Mouse (Mus musculus) retina, postnatal 7 days (tissue): ENCODE measurements around the gene Pigu.
A peak's percentile ranks its signal among the peaks of the same experiment; 100 is the strongest.

Experiments used
- DNase-seq: peaks from one replicate; pipeline ENCODE4 v3.0.0-alpha.2; 2012; ENCODE audit warnings: low read depth, low spot score

Gene Pigu

DNA sequence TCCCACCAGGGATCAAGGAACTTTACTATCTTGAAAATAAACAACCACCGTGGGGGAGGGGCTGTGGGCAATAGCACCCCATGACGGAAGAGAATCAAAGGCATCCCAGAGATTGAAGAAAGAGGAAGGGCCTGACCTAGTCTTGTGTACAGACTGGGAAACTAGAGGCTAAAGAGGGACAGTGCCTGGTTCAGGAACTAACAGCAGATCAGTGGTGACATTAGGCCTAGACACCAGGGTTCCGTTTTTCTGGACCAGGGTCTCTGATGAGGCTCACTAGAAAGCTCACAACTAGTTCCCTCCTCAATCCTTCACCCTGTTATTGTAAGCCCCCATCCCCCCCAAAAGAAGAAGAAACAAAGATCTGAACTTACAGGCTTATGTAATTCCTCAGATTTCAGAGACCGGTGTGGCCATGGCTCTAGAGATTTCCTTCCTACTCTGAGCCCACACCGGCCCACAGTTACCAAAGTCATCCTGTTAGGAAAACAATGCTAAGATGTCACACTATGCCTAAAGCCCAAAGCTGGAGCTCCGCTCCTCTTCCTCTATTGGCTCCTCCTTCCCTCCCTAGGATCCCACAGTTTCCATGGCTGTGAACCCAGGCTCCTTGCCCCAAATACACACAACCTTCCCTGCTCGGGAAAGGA is 10.5 kb upstream of the Pigu start:
- DNase-seq = no peak

DNA sequence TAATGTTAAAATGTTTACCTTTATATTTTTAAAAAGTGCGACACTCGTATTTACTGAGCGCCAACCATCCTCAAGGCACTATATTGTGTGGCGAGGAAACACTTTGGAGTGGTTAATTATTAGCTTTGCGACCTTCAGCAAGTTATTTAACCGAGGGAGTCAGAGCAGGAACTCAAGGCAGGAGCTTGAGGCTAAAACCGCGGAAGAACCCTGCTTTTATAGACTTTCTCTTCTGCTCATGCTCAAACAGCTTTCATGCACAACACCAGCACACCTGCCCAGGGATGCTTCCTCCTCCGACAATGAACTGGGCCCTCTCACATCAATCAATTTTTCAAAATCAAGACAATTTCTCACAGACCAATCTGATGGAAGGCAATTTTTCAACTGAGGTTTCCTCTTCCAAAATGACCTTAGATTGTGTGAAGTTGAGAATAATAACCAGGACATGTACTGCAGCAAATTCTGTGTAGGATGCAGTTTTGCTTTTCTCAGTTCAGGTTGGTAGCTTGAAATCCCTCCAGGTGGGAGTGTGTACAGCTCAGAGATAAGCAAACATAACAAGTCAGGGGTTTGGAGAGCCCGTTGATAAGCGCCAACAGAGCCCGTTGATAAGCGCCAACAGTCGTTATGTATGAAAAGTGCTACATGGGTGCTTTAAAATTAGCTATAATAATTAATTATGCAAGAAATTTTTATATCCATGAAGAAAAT is 613 bp upstream of the Pigu start:
- no peak for DNase-seq

DNA sequence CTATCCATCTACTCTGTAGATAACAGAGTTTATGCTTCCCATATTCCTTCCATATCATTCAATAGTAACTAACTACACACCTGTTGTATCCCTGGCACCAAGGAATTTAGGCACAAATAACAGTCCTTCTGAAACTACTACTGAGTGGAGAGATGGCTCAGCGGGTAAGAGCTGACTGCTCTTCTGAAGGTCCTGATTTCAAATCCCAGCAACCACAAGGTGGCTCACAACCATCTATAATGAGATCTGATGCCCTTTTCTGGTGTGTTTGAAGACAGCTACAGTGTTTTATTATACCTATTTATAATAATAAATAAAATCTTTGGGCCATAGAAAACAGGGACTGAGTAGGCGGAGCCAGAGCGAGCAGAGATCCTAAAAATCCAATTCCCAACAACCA is 2.8 kb downstream of the Pigu start:
- no peak for DNase-seq

DNA sequence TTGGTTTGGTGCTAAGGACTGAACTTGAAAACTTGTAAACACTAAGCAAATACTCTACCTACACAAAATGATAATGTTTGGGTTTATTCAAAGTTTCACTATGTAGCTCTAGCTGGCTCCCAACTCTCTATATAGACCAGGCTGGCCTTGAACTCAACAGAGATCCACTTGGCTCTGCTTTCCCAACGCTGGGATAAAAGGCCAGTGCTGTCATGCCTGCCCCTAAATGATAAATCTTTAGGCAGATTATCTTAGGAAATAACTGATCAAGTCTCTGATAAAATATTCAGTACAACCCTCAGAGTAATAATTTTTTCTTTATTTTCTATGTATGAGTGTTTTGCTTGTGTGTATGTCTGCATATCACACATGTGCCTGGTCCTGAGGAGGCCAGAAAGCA is 10.6 kb downstream of the Pigu start:
- DNase-seq = no peak

DNA sequence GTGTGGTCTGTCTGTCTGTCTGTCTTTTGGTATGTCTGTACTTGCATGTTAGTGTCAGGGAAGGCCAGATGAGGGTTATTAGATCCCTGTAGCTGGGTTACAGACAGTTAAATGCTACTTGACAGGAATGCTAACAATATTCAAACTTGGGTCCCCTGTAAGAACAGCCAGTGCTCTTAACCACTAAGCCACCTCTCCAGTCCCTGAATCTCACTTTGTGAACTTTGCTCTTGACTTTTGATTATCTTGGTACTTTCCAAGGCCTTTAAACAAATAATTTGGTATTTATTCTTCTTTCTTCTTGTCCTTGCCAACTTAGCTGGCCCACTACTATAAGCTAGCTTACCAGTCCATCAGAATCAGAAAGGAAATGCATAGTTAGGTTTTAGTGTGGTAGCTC is 17.1 kb downstream of the Pigu start:
- no peak for DNase-seq

DNA sequence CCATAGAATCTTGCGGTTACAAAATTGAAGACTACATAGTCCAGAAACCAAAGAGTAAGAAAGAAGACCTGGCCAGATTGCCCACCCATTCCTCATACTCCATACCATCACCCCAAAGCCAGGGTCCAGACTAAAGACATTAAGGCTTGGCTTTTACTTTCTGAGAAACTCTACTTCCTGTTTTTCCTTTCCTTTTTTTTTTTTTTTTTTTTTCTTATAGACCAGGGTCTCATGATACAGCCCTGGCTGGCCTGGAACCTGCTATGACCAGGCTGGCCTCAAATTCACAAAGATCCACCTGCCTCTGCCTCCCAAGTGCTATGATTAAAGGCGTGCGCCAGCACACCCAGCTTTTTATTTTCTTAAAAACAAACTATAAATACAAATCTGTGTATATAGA is 21.0 kb downstream of the Pigu start:
- DNase-seq = no peak

DNA sequence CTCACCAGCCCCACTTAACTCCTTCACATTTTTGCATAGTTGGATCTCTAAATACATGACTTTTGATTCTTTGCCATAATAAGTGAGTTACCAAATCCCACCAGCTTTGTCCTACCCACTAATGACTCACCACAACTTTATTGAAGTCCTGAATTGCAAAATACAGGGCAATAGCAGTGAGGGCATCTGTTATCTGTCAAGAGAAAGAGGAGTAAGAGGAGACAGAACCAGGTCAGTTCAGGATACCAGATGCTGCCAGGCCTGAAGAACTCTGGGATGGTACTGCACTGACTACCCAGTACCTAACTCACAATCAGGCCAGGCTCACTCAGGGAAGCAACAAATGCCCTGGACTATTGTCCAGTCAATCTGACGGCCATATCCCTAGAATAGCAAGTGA is 22.0 kb downstream of the Pigu start:
- DNase-seq = no peak

DNA sequence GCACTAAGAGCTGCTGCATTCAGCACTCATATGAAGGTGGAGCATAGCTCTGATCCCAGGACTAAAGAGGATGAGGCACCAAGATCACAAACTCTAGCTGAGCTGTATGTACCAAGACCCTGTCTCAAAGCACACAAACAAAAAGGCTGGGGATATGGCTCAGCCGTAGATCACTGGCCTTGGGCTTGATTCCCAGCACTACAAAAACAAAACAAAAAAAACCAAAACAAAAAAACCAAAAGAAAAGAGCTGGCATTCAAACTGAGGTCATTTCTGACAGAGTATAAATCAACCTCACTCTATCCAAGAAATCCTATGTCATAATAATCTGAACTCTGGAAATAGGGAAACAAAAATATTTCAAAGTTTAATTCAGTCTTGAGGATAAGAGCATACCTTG is 23.8 kb downstream of the Pigu start:
- DNase-seq = no peak

DNA sequence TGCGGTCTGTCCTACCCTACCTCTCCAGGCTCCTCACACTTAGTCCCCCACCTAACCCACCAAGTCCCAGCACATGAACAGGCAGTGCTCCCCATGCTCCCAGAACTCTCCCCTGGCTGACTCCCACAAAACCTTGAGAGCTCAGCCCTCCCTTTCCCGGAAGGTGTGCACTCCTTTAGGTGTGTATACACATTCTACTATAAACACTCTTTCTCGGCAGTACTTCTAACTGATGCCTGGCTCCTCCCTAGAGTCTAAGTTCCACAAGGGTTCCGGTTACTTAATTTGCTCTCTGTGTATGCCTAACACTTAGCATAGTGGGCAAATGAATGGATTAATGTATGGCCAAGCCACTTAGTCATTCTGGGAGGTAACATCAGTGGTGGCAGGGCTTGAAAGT is 25.9 kb downstream of the Pigu start:
- DNase-seq = no peak

DNA sequence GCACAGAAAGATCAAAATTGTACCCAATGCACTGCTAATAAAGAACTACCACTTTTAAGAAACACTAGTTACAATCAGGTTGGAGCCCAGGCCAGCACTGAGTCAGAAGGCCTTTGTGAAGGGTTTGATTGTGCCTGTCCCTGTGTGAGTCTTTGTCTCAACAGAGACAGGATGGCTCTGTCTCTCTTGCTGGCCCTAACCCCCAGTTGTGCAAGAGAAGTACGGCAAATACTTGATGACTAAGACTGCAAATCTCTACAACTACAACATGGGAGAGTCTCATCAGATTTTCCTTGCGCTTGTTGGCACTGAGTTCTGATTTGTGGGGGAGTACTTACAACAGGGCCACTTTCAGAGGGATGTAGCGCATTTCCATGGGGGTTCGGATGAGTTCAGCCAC is 26.4 kb downstream of the Pigu start:
- DNase-seq = no peak

DNA sequence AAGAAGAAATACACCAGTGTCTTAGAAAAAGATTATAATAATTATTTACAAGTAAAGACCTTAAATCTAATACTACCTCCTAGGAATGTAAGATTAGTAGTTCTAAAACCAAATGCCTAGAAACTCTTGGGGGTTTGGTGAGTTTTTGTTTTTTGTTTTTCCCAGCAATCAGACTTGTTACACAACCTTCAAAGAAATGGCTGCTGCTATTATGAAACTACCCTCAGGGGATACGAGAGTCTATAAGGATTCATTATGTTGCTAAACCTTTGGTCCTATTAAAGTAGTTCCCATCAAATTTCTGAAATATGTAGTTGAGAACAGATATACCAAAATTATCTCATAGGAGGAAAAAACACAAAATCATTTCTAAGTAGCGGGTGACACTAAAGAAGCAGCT is 27.5 kb downstream of the Pigu start:
- DNase-seq = no peak

DNA sequence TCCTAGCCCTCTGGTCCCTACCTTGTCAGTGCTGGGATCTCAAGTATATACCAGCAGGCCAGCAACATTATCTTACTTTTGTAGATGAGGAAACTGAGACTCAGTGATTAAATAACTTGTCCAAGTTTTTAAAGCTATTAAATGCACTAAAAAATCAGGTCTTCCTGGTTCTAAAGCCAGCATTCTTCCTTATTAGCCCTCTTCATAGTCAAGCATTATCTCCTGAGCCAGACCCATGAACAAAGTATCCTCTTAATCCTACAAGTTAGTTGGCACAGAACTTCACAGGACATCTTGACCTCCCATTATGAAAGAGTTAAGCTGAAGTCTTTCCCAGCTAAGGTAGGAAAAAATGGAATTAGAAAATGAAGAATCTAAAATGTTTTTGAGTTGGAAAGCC is 28.3 kb downstream of the Pigu start:
- no peak for DNase-seq

DNA sequence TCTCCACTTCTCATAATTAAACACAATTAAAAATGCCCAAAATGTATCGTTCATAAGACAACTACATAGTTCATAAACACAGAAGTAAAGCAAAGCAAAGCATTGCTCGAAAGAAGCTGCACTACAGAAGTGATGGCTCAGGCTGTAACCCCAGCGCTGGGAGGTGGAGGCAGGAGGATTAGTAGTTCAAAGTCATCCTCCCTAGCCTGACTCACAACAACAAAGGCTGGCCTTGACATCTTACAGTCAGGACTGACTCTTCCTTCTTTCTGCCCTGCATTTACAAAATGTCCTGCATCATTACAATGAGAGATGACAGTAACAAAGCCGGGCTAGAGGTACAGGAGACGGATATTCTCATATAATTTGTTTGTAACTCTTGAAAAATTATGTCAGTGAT is 29.3 kb downstream of the Pigu start:
- DNase-seq = no peak

DNA sequence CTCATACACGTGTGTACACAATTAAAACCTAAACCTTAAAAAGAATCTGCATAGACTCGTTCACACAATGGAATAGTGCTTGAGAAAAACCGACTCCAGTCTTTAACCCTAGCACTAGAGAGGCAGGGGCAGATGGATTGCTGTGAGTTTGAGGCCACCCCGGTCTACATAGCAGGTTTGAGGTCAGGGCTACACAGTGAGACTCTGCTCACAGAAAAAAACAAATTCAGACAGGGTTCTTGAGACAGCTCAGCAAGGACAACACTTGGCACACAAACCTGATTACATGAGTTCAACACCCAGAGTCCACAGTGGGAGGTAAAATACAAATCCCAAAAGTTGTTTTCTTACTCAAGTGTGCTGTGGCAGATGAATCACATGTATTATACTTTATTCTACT is 31.2 kb downstream of the Pigu start:
- no peak for DNase-seq

DNA sequence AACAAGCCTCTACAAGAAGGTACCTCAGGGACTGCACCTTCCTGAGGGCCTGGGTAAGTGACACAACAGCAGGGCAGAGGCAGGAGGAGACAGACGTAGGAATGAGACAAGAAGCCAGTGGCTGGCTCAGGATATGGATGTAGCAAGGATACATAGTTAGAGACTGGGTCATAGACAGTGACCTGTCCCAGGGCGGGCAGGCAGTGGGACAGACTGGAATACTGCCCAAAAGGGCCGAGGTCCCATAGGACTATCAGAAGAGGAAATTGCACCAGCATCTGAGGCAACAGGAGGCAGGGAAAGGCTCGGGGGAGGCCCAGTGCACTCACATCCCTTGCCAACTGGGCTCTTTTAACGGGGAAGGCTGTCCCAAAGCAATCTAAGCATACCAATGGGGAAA is 36.6 kb downstream of the Pigu start:
- no peak for DNase-seq

DNA sequence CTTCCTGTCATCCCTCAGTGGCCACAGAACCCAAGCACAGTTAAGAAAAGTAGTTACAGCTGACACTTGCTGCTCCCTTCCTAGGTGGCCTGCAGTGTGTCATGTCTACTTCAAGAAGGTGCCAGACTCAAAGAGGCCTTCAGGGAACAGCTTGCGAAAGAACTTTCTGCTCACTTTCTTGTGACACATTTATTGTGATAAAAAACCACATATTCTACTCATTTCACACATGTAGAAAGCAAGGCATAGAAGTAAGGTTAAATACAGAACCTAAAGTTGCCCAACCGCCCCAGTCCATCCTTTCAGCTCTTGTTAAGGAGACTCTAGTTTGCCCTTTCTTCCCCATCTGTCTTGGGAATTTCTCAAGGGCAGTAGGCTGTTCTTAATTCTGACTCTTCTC is 38.6 kb downstream of the Pigu start:
- no peak for DNase-seq

DNA sequence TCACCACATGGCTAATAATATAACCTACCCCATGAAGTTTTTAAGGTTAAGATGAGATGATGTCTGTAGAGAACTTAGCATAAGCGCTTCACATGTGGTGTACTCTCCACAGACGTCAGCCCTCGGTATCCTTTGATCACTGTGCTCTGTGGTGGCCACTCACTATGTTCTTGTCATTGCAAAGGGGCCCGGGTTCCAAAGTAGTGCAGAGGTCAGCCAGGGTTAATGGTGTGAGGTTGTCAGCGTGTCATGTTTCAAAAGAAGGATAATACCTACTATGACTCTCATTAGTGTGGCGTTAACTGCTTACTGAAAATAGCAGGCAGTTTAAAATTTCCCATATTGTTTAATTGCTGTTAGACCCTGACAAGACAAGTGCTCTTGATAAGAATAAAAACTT is 43.6 kb downstream of the Pigu start:
- no peak for DNase-seq

DNA sequence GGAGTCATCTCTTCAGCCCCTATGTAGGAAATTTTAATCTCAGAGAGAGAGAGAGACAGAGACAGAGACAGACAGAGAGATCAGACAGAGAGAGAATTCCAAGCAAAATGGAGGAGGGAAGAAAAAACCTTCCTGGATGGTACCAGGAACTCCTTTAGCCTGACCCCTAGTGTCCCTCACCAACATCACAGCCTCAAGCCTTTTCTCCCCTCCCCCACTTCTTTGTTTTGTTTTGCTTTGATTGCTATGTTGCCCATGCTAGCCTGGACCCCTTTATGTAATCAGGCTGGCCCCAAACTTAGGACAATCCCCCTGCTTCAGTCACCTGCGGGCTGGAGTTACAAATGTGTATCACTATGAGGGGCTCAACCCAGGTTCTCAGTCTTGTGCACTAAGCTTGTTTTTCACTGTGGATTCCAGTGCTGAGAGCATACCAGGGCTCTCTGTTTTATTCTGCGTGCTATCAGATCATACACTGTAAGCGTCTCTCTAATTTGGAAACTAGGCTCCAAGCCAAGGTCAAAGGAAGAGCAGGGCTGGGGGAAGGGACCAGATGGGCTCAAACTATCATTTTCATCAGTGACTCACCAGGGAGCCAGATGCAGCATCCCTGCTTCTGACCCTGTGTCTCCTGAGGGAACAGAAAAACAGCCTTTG is 48.2 kb downstream of the Pigu start:
- DNase-seq = peak; percentile 36

DNA sequence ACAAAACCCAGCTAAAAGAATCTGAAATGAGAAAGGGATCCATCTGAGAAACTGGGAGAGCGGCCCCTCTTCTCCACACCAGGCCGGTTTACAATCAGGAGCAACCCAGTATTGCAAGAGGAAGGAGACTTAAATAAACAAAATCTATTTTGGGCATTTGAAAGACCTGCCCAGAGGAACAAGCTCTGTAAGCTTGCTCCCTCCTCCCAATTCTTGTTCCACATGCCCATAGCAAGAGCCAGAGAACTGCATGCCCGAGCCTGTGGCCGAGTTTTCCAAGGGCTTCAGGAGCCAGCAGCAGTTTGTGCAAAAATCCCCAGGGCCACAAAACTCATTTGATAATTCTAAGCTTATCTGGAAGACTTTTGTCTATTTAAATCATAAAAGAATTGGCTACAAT is 57.7 kb downstream of the Pigu start:
- DNase-seq = no peak

DNA sequence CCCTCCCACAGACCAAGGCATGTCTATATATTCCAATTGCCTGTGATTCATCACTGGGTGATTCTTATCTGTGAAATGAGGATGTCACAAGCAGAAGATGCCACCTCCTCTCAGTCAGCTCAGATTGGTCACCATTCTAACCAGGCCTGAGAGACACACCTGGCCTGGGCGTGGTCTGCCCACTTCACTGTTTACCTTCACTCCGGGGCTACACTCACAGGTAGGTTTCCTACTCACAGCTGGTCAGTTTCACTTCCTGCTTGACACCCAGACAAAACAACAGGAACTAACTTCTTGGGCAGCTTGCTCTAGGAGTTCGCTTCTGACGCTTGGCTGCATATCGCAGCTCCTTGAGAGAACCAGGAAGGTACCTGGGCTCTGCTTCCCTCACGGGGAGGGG is 61.8 kb downstream of the Pigu start:
- no peak for DNase-seq

DNA sequence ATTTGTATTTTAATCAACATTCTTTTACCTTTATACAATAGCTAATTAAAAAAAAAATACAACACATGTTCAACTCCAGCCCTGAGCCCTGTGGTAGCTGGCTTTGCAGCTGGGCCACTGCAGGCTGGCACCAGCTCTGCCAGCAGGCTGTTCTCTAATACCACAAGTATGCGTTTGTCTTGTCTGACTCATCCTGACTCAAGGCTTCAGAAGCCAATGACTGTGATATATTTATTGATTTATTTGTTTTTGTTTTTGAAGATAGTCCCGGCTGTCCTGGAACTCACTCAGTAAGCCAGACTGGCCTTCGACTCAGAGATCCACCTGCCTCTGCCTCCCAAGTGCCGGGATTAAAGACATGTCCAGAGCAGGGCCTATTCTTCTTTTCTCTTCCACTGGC is 63.3 kb downstream of the Pigu start:
- no peak for DNase-seq

DNA sequence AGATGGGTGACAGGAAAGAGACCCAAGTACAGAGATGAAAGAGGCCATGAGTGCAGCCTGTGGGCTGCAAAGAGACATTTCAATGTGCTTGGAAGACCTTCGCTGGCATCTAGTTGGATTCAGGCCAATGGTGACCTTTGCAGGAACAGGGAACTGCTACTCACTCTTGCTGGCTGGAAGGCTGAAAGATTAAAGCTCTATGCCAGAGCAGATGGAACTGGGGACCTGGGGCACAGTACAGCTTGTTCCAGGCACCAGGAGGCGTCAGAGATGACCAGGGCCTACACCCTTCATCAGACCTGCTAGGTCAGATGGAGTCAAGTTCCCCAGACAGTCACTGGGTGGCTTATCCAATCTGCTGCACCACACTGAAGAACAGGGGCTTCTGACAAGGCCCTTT is 63.8 kb downstream of the Pigu start:
- DNase-seq = no peak

DNA sequence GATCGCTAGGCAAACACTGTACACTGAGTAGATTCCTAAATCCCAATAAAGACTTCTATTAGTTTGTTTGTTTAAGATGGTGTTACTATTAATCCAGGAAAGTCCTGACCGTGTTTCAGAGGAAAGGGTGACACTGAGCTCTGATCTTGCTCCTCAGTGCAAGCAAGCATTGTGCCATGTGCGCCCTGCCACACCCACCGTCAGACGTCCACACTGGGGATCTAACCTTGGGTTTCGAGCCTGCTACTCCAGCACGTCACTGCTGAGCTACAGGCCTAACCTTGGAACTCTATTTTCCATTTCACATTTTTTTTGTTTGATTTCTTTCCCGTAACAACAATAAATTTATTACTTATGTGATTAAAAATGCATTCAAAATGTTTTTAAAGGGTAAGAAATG is 67.2 kb downstream of the Pigu start:
- DNase-seq = no peak
